Mouse (Mus musculus): ENCODE measurements around the gene Ush1c.
A peak's percentile ranks its signal among the peaks of the same experiment; 100 is the strongest.
"Not testable (repeated sequence)": the region's sequence is repeated elsewhere in the genome, so short reads cannot be mapped to it uniquely, and the experiment has no call there.

Ush1c gene

GRCm38 (mm10) chr7:46204046-46204471 is 34.2 kb downstream of the Ush1c start:
- DNase-seq = peak; percentile 69

DNA sequence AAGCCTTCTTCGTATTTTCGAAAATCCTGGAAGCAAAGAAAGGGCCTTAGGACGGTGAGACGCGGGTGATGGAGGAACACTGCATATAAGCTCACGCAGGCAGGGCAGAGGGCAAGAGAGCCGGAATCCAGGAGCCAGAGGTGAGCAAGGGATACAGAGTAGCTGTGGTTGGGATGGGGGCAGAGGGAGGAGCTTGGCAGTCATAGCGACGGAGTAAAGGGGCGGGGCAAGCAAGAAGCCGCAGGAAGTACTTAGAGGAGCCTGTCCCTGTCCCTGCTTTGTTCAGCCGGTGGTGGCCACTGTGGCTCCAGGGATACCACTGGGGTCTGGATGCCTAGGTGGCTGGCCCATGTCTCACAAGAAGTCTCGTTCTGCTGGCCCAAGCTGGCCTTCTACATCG is 36.7 kb downstream of the Ush1c start:
- DNase-seq = no peak

GRCm38 (mm10) chr7:46200021-46200420 is 38.3 kb downstream of the Ush1c start:
- peak; percentile 26 for DNase-seq

- DNase-seq = no peak
These were observed 42.9 kb downstream of the Ush1c start for GRCm38 (mm10) chr7:46195356-46195755.

DNA sequence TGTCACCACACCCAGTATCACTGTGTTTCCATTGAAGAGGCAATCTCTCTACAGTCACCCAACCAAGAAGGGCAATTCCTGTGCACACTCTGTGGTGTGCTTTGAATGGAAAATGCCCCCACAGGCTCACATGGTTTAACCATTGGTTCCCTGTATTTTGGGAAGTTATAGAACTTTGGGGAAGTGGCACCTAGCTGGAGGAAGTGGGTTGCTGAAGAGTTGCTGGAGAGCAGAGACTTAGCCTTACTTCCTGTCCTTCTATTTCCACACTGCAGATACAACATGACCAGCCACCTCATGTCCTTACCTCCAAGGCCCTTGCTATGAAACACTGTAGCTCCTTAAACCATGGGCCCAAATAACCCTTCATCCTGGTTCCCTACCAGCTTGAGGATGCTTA is 54.1 kb downstream of the Ush1c start:
- DNase-seq = no peak

DNA sequence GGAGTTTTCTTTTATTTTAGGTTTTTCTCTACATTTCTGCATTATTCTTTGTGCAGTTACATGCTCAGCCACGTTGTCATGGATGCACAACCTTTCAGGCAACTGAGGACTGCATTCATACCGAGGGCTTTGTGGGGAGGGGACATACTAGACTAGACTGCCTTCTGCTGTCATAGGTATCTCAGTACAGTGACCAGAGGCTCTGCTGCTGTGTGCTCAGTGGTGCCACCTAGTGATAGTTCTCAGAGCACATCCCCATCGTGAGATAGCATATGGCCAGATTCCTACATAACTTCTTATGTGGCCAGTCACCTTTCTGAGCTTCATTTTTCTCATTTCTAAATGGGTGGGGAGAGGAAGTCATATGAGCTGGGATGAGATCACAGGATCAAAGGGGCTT is 56.7 kb downstream of the Ush1c start:
- peak; percentile 46 for DNase-seq

GRCm38 (mm10) chr7:46179431-46180275 is 58.6 kb downstream of the Ush1c start, which contains the start of gene Abcc8:
Gene Abcc8 (minus strand): TSS chr7:46180033.
- no peak for DNase-seq

DNA sequence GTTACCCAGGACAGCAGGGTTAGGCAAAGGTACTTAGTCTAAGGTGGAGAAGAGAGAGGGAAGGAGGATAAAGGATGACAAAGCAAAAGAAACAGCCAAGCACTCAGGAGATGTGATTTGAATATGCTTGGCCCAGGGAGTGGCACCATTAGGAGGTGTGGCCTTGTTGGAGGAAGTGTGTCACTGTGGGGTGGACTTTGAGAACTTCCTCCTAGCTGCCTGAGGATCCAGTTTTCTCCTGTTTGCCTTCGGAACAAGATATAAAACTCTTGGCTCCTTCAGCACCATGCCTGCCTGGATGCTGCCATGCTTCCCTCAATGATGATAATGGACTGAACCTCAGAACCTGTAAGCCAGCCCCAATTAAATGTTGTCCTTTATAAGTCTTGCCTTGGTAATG is 69.3 kb downstream of the Ush1c start:
- DNase-seq = not testable (repeated sequence)

DNA sequence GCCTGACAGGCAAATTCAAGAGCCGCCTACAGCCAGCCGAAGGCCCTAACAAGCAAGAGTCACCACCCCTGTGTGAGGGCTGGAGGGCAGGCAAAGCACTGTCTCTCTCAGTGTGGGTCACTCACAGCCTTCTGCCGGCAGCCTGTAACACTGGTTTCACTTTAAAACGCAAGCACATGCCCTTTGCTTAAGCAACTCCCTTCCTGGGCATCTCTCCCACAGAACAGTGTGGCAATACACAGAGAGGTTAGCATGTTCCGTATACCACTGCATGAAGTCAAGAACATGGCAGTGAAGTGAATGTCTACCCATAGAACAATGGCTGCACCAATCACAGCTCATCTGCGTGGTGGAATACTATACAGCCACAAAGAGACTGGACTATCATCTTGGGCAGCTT is 69.9 kb downstream of the Ush1c start:
- no peak for DNase-seq

GRCm38 (mm10) chr7:46167901-46168300 is 70.4 kb downstream of the Ush1c start:
- no peak for DNase-seq

DNA sequence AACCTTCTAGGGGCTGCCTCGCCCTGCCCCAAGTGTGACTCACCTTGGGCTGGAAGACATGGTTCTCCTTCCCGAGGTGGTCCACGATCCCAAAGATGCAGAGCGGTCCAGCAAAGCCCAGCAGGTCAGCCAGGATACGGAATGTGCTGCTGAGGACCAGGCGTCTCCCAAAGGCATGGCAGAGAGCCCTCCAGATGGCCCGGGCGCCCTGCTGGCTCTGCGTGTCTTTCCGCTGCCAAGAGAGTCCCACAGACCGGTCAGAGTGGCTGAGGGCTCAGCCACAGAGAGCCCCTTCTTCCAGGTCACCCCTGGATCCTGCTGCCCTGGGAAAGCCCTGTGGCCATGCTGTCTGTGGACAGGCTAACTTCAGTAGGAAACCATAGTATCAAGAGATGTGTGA is 72.4 kb downstream of the Ush1c start:
- DNase-seq = no peak

DNA sequence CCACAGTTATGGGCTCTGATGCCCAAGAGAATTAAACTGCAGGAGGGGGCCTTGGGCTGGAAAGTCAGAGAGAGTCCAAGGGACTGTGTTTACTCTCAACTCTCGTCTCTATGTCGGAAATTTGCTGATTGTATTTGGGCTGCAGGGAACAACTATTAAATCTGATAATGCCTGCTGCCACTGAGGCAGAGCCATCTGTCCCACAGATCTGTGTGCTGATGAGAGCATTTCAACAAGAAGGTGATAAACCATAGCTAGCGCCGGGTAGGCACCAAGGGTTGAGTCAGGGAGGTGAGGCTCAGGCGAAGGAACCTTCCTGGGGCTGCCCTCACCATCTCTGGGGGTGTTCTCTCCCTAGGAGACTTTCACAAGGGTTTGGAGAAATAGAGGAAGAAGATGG is 75.6 kb downstream of the Ush1c start:
- DNase-seq = no peak

- no peak for DNase-seq
These were observed 76.1 kb downstream of the Ush1c start for GRCm38 (mm10) chr7:46162132-46162727.

GRCm38 (mm10) chr7:46161615-46162014 is 76.7 kb downstream of the Ush1c start:
- DNase-seq = no peak

GRCm38 (mm10) chr7:46157746-46158145 is 80.6 kb downstream of the Ush1c start:
- DNase-seq = no peak

DNA sequence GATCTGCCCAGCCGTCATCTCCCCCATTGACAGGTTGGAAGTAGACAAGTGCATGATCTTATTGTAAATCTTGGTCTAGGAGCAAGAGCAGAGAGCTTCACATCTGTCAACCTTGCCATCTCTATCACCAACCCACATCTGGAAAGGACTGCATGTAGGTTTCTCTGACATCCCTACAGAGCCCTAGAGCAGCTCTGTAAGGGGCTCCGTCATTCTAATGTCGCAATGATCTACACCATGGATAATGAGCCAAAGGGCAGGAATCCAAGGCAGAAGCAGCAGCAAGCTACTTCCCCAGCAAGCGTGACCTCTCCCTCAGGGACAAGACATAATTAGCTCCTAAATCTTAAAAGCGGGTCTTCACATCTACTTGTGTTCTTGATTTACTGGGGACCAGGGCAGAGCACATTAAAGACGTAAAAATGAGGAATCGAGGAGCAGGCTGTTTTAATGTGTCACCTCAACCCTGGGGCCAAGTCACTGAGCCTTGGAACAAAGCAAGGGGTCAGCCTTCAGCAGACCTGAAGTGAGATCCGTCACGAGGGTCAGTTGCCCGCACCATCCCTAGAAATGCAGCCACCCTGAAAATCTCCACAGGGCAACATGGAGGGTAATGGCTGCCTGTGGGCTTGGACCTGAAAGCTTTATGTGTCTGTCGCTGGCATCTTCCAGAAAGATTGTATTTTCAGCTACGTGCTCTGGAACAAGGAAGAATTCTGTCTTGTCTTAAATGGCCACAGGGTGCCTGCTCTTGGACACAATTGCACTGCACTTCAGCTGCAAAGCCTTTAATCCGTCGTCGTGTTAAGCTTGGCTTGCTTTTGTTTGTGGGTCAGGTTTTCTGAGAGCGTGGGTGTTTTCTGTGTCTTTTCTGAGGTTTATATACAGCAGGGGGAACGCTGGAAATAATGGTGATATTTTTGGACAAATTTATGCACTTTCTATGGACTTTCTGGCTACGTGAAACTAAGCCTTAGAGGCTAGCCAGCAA is 83.5 kb downstream of the Ush1c start:
- no peak for DNase-seq

GRCm38 (mm10) chr7:46152819-46153351 is 85.4 kb downstream of the Ush1c start:
- DNase-seq = no peak

DNA sequence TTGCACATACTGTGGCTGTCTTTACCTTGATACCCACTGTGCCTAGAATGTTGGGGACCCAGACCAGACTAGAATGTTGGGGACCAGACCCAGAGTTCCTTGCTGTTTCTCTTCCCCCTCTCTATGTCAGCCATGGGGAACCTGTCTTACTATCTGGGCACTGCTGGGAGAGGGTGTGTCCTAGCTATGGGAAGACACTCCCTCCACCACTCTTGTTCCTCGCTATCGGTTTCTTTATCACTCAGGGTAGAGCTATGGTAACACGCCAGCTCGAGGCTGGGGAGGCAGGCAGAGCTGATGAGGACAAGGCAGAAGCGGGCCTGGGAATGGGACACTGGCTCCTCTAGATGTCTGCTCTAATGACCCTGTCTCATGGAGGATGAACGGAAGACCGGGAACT is 90.9 kb downstream of the Ush1c start:
- no peak for DNase-seq

DNA sequence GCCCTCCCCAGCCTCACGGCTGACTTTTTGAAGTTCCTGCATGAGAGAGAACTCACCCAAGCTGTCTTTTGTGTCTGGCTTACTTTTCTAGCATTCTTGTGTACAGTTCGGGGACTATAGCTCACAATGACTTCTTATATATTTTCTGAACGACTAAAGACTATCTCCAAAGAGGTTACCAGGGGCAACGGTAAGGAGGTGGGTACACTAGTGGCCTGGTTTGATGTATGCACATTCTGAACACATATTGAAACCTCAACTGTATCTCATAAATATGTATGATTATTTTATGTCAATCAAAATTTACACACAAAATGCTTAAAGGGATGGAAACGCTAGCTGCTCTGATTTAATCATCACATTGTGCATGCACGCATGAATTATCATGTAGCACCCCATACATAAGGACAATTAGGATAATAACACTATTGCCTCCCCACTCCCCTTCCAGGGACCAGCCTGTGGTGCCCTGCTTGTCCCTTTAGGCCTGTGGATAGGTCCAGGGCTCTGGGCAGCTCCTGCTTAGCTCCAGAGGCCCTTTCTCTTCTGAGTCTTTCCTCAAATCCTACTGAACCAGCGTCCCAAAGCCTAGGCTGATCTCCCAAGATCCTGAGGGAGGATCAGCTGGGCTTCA is 91.5 kb downstream of the Ush1c start:
- DNase-seq = no peak

All from thymus, postnatal 14 days (tissue).